Mouse (Mus musculus) 3T3-L1 (cell line): ENCODE measurements around the gene Il18.

ENCODE experiments used
- DNase-seq: peaks from one replicate; pipeline ENCODE4 v3.0.0-alpha.2; 2015; ENCODE audit warnings: low read depth, low spot score

Gene Il18

DNA sequence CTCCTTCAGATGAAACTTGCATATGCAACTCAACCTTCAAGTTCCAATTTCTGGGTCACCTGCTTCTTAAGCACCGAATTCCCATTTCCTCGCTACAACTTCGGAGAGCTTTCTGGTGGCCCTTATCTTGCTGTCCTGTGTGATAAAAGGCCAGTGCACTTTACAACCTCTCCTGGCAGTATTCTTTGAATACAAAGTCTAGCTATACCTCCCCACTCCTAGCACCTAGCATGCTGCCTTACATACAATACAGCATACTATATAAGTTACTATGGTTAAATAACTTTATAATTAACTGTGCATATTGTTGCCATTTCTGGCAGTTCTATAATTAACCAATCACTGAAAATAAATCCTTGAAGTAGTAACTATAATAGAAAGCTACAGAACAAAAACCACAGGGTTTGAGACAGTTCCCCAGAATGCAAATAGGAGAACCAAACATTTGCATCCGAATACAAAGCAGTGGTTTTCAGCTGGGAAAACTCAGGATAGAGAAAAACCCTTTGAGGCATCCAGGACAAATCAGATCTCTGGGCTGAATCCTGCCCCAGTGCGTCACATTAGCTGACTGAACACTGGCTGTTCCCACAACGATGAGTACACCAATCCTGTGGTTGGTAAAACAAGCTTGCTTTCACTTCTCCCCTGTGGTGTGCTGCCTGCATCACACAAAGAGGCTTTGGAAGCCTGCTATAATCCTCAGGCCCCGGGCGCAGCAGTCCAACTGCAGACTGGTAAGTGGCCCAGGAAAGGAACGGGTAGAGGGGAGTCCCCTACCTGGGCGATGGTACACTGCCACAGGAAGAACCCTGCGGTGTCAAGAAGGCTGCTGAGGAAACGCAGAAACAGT is at the start of gene Il18:
Gene Il18, plus strand, starts transcription at position 587 of the 853 bp plus-strand sequence.
- DNase-seq, result peak; percentile 72

GRCm38 (mm10) chr9:50505405-50505804 is 49.2 kb upstream of the Il18 start:
- no peak for DNase-seq

GRCm38 (mm10) chr9:50507570-50507969 is 47.1 kb upstream of the Il18 start:
- no peak for DNase-seq

GRCm38 (mm10) chr9:50515462-50515861 is 39.2 kb upstream of the Il18 start:
- DNase-seq, result no peak

- DNase-seq, result peak; percentile 64
Observed at GRCm38 (mm10) chr9:50518781-50519180, 35.8 kb upstream of the Il18 start.

DNA sequence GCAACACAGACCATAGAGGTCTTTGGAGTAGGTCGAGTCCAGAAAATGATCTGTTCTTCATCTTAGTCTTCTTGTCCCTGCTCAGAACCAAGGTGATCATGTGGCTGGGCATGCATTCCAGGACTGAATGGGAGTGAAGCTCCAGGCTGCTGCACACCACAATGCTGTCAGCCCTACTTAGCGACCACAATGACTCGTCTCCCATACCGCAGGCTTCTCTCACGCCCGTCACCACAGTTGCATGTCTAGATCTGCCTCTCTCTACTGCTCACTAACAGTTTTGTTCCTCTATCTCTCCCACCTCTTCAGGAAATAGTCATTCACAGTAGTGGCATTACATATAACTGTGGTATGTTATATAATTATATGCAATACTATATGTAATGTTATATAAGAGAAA is 33.9 kb upstream of the Il18 start:
- peak; percentile 77 for DNase-seq

- no peak for DNase-seq
Observed at GRCm38 (mm10) chr9:50521562-50521961, 33.1 kb upstream of the Il18 start.

GRCm38 (mm10) chr9:50522574-50522973 is 32.1 kb upstream of the Il18 start:
- peak; percentile 19 for DNase-seq

- no peak for DNase-seq
Observed at GRCm38 (mm10) chr9:50524936-50525335, 29.7 kb upstream of the Il18 start.

DNA sequence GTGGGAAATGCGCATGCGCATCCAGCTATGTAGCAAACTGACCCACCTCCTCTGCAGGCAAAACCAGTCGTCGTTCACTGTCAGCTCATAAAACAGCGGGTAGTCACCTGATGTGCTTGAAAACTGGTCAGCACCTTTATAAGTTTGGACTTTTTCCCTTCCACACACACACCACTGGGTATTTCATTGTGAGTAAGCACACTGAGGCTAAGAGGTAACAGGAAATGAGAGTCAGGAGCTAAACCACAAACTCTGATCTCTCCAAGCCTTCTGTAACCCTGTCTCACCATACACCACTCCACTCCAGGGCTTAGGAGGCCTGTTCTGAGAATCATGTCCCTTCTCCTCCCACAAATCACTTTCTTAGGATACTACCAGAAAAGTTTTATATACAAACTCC is 29.0 kb upstream of the Il18 start:
- DNase-seq, result peak; percentile 27

DNA sequence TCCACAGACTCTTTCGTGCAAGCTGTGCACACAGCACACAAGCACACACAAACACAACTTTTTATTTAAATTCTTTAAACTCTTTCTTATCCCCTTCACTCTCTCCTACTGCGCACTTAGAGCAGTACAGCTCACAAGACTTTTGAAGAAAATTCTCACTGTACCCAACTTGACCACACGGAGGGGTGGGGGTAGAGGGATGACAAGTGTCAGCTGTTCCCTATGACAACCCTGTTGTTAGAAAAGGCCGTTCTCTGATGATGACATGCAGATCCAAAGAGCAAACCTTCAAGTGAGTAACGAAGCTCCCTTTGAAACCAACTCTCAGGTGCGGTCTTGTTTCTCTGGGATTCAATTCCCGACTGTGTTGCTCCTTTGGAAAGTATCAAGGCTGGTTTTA is 26.8 kb upstream of the Il18 start:
- peak; percentile 25 for DNase-seq

GRCm38 (mm10) chr9:50528293-50528892 is 26.2 kb upstream of the Il18 start, which contains the start of gene Pts:
TSS of gene Pts (minus strand) at chr9:50528724.
- peak; percentile 98 for DNase-seq

DNA sequence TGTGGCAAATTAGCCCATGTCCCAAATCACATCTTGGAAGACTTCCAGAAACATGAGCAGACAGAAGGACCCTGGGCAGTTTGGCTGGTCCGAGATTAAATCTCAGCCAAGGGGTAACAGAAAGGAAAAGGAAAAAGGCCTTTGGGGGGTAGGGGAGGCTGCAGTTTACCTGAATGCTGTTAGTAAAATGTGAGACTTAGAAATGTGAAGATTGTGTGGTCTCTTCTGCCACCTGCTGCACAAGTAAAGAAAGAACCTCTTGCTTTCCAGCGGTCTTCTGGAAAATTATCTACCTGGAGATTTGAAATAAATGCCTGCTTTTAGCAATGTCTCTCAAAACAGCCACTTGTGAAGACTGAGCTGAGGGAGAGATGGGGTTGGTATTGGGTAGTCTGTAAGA is 23.7 kb upstream of the Il18 start:
- peak; percentile 66 for DNase-seq

GRCm38 (mm10) chr9:50533328-50533727 is 21.3 kb upstream of the Il18 start:
- no peak for DNase-seq

DNA sequence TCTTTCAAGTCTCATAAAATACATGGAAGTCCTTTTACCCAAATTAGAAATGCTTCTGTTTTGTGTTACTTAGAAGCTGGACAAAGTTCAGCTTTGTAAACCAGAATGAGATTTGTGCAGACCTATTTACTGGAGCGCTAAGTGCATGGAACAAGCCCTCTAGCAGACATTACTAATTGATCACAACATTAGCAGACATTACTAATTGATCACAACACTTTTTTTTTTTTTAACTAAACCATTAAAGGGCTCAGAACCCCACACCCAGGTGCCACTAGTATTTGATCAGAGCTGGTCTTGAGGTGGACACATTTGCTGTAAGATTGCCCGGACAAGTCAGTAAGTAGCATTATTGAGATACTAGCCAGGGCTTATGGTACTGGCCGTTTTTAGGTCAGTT is 20.8 kb upstream of the Il18 start:
- no peak for DNase-seq

DNA sequence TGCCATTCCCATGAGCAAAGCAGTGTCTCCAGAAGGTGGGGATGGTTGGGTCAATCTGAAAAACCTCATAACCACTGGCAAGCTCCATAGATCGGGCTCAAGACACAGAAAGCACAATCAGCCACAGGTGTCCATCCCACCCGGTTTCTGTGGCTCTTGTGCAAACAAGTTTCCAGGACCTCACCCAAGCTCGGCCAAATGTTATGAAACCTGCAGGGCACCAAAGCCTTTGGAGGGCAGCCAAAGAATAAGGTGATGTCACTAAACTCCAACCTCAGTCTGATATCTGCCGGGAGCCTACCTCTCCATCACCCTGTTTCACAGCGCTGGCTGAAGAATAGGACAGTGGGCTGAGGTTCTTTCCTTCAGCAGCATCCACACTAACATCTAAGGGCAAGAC is 18.7 kb upstream of the Il18 start:
- DNase-seq, result no peak

- DNase-seq, result no peak
Observed at GRCm38 (mm10) chr9:50536603-50537135, 18.0 kb upstream of the Il18 start.

- peak; percentile 59 for DNase-seq
Observed at GRCm38 (mm10) chr9:50537295-50537694, 17.3 kb upstream of the Il18 start.

DNA sequence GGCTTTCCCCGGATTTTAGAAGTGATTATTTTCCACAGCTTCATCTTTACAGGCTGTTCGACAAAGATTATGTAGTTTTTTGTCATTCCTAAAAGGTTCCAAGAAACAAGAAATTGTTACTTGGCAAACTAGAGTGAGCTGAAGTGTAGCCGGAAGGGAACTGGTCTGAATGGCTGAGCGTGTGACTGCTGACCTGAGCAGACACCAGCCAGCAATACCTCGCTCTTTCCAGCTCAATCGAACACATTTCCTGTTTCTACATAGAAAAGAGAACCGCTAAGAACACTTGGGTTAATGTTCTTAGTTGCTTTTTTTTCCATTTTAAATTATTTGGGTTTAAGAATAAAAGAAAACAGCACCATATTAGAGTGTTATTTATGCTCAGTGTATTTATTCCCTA is 14.5 kb upstream of the Il18 start:
- DNase-seq, result no peak

DNA sequence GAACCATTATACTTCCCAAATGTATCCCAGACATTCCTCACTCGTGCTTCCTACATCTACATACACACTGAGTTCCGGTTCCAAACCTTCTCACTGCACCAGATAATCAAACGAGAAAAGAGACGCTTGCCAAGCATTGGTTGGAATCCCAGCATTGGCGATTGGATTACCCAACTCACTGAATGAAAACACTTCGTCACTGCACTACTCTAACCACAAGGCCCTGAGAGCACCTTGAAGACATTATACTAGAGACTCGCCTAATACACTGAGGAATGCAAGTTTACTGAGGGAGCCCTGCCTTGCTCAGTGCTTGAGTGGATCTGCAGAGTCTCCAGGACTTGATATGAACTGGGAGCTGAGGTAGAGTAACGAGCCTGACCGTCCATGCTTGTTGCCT is 12.2 kb upstream of the Il18 start:
- DNase-seq, result peak; percentile 56

DNA sequence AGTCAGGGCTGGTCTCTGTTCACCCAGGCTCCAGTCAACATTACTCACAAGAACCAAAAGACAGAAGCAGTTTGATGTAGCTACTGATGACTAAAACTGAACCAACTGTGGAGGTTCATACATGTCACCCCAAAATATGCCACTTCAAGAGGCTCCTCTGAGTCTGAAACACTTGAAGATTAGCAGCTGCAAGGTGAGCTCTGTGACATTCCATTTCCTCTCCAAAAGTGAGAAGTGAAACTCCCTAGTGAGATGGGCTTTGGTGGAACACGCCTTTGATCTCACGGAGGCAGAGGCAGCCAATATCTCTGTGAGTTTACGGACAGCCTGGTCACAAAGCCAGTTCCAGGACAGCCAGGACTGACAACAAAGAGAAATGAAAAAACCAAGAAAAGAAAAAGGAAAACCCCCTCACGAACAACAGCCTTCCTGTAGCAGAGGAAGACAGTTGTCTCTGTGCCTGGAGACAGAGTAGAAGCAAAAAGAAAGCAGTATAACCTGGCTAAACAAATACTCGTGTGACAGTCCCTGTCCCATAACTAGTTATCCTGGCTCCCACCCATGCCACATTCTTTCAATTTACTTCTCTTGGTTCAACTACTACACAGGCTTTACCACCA is 6.7 kb upstream of the Il18 start:
- no peak for DNase-seq

GRCm38 (mm10) chr9:50548936-50549335 is 5.7 kb upstream of the Il18 start:
- no peak for DNase-seq
